Mouse (Mus musculus) left cerebral cortex, postnatal 4 days (tissue): ENCODE results near the gene Kcnip2. TPM values are rescaled to one million over a fixed set of nuclear protein-coding genes. Genes with fewer than 3 reads are reported as not detected.

Experiments
- DNase-seq: peaks from one replicate; pipeline ENCODE4 v3.0.0-alpha.2; 2022
- intact Hi-C: fragments of 180-260 bp; cut with DNase I; formaldehyde crosslinking; loops from one replicate; pipeline ENCODE4 v1.15.1; 2025
- total RNA-seq, 2 experiments: library from RNA; stranded (reverse); gene quantifications; 2 replicates each; pipeline ENCODE4 v1.2.3; 2021

The Kcnip2 gene
- 10 to 100 TPM; 61.2 to 67.7 TPM for total RNA-seq

- intact Hi-C loops, result no loop called here
- DNase-seq, result peak; percentile 54
These were observed at the start of gene Kcnip2 for GRCm38 (mm10) chr19:45815831-45816405. Gene Kcnip2, minus strand, starts transcription at chr19:45816061.

DNA sequence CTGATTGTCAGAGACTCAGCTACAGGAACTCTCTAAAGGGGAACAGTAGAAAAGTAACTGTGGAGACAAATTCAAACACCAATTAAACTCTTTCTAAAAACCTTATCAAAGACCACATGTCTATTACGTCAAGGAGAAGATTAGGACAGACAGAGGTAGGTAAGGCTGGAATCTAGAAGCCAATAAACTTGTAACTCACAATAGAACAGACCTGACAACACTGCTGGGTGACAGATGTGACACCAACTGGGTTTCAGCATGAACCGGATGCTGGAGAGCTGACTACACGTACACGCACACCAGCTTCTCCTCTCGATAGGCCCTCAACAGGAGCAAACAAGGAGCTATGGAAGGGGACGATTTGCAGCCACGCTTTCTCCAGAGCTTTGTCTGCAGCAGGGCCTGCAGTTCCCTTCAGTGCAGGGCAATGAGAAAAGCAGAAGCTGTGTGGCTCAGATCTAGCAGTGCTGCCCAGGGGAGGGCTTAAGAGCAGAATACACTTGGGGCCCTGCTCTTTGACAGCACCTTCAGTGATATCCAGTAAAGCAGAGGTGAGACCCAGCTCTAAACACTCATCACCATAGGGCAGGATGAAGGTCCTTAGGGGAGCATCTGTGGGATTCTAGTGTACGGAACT, 39.5 kb upstream of the Kcnip2 start:
- no peak for DNase-seq
- intact Hi-C loops, result no loop called here

GRCm38 (mm10) chr19:45854521-45854920, 38.7 kb upstream of the Kcnip2 start:
- intact Hi-C loops, result no loop called here
- no peak for DNase-seq

DNA sequence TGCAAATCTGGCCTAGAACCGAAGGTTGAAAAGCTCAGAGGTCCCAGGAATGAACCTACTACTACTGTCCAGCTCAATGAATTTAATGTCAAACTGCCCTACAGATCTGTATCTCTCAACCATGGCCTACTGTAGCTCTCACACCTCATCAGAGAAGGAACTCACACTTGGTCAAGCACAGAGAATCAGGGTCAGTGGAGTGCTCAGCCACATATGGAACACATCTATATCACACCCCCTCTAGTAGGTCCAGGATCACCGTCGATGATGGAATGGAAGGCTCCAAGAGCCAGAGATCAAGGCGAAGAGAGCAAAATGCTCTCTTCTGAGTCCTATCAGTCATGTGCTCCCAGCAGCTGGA, 31.9 kb upstream of the Kcnip2 start:
- no peak for DNase-seq

DNA sequence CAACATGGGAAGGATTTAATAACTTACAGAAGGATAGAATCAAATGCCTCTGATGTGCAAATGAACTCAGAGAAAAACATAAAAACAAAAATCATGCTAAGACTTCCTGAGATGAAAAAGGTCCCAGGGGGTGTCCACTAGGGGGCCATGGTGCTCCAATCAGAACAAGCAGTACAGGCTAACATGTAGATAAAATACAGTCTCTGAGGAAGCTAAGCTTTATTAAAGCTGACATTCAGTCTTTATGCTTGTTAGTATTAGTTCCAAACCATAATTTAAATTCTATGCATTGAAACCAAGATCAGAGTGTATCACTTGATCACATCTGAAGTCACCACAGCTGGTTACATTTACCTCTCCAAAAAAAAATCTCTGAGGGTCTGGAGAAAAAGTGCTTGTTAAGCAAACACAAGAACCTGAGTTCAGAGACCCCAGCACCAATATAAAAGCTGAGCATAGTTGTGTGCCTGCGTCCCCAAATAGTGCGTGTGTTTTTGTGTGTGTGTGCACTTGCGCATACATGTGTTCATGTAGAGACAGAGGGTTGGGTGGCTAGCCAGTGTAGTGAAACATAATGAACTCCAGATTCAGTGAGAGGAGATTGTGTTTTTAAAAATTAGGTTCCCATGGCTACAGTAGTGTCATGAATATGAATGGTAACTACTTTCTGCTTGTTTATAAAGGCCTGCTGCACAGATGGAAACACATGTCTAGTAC, 31.3 kb upstream of the Kcnip2 start:
- intact Hi-C loops, result no loop called here
- DNase-seq, result peak; percentile 15

More for the DNA sequence above, 31.9 kb upstream of the Kcnip2 start:
- intact Hi-C loops, result no loop called here

DNA sequence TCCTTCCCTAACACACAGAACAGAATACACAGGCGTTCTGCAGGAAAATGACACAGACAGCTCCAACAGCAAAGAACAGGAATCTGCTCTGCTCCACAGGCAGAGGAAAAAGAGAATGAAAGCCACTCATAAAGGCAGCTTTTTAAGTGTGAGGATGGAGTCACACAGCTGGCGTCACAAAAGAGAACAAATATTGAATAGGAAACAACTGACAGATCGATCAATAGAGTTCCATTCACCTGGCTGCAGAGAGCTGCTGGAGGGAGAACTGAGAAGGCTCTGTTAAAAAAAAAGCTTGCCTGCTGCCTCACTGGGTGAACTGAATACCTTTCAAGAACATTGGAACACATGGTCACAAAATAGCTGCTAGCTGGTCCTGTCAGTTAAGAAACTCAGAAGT, 28.3 kb upstream of the Kcnip2 start:
- no peak for DNase-seq

DNA sequence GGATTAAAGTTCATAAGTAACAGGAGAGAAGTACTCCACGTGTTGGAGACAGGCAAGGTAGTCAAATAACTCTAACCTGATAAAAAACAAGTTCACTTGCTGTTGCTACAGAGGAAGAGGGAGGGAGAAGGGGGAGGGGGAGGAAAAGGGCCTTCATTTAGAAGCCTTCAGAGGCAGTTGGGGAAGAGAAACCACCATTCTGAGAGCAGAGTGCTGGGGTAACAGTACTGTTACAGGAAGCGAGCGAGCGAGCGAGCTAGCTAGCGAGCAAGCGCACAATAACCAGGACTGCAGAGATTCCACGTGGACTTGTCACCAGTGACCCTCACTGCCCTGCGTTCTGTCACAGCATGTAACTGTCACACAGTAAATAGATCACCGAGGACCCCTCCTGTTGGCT, 27.6 kb upstream of the Kcnip2 start:
- intact Hi-C loops, result no loop called here
- no peak for DNase-seq

More for the DNA sequence above, 28.3 kb upstream of the Kcnip2 start:
- intact Hi-C loops, result no loop called here

DNA sequence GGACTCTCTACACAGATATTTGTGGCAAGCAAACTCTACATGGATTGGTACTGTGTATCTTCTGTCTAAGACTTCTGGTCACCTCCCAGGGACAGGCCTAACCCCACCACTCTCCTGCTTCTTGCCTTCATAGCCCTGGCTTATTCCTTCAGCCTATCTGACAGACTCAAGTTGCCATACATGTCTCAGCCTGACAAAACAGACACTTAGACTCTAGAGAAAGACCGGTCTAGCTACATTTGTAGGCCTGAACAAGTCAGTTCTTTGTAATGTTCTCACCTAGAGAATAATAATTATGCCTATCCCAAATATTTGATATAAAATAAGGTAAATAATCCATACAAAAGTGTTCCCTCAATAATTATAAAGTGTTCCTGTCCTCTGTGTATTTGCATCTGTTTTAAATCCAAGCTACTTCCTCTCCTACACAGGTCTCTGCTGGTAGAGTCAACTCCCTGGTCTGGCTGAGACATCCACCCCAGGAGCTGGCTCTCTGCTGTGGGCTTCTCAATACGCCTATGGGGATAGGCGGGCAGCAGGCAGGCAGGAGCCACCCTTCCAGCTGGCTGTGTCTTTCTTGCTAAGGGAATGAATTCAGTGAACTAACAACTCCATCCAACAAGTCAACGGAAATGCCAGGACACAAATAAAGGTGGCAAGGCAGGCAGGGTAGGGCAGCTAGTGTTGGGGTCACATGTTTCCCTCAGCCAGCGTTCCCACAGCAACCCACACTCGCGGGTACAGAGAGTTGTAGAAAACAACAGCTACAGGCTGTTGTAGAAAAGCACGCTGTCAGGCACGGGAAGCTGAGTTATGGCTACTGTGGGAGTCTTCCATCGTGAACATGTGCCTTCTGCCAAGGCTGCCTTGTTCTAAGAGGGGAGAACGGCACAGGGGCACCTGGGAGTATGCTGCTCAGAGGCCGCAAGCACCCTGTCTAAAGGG, 21.5 kb upstream of the Kcnip2 start:
- intact Hi-C loops, result no loop called here
- no peak for DNase-seq

GRCm38 (mm10) chr19:45835490-45835889, 19.6 kb upstream of the Kcnip2 start:
- DNase-seq, result no peak
- intact Hi-C loops, result no loop called here

- no peak for DNase-seq
- intact Hi-C loops, result no loop called here
These were observed 17.8 kb upstream of the Kcnip2 start for GRCm38 (mm10) chr19:45833665-45834064.

GRCm38 (mm10) chr19:45830679-45831078, 14.8 kb upstream of the Kcnip2 start:
- intact Hi-C loops, result no loop called here
- no peak for DNase-seq

- no peak for DNase-seq
- intact Hi-C loops, result no loop called here
These were observed 11.9 kb upstream of the Kcnip2 start for GRCm38 (mm10) chr19:45827736-45828135.

- intact Hi-C loops, result no loop called here
- DNase-seq, result no peak
These were observed 11.3 kb upstream of the Kcnip2 start for GRCm38 (mm10) chr19:45827125-45827524.

DNA sequence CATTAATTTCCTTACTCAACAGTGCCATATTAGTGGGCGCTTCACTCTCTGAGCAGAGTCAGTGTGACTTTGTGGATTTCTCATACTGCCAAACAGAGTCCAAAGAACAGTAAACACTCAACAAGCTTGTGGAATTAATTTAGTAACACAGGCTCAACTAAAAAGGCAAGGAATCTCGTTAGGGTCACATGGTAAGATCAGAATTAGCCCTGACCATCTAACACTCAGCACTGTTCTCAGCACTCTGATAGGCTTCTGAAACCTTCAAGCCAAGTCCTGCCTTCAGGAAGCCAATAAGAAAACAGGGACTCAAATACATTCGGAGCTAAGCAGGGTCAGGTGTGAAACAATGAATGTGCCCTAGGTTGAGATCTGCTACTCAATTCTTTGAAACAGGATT, 10.3 kb upstream of the Kcnip2 start:
- DNase-seq, result no peak
- intact Hi-C loops, result no loop called here

DNA sequence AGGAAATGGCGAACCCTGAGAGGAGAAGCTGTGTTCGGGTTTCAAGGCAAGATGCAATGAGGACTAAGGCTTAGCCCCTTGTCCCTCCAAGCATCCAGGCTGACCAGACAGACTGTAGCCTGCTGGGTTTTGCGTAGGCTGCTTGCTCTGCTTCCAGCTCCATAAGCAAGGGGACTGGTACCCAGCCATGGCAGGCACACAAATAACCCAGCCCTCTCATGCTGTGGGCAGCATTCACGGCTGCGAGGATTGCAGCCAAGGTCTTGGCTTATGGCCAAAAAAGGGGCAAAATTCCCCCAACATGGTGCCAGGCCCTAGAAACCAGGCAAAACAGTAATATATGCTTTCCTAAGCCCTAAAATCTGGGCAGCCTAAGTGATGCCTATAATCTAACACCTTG, 6.0 kb upstream of the Kcnip2 start:
- intact Hi-C loops, result no loop called here
- DNase-seq, result peak; percentile 76

GRCm38 (mm10) chr19:45817816-45818490, 2.1 kb upstream of the Kcnip2 start:
- no peak for DNase-seq

DNA sequence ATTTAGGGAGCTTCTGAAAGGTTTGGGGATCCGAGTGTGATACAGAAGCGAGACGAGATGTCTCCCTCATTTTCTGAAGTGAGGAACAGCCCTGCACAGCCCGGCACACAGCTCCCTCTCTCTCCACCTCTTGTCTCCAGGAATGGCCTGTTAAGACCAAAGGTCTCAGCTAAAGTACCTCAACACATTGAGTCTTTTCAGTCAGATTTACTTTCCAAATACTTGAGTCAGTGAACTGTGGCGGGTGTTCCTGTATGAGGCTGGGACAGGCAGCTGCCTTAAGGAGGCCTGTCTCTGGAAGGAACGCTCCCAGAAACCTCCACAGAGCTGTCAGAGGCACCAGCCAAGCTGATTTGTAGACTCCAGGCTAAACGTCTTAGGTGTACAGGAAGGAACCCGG, 866 bp upstream of the Kcnip2 start:
- intact Hi-C loops, result no loop called here
- no peak for DNase-seq

More at GRCm38 (mm10) chr19:45817816-45818490, 2.1 kb upstream of the Kcnip2 start:
- intact Hi-C loops, result no loop called here

GRCm38 (mm10) chr19:45815170-45815569, 691 bp downstream of the Kcnip2 start:
- DNase-seq, result no peak
- intact Hi-C loops, result no loop called here

- intact Hi-C loops, result loop anchor here (5.0 kb wide), 2 partner anchors 138 to 198 kb away; no protein-coding TSS in a partner anchor
- no peak for DNase-seq
These were observed 2.1 kb downstream of the Kcnip2 start for GRCm38 (mm10) chr19:45813801-45814200.

GRCm38 (mm10) chr19:45813263-45813662, 2.6 kb downstream of the Kcnip2 start:
- peak; percentile 94 for DNase-seq
- intact Hi-C loops, result loop anchor here (5.0 kb wide), 2 partner anchors 139 to 199 kb away; no protein-coding TSS in a partner anchor
